In genomic region chr15:24527379-24527778, GRCm38 (mm10) we compare ENCODE assay signal across 16 mouse cellular contexts.
DNase-seq lines count a peak whose midpoint lies in the region; ATAC-seq and TF ChIP-seq lines count a peak whose summit lies in the region.
"Had no signal": no experiment of that assay in that cellular context is flagged by ENCODE, and none has a peak within 500 bp of the region (broad histone marks: within the 10 kb centered on the region; RNA-seq: fewer than 3 reads in every experiment).

No protein-coding gene starts in this region.

- no peaks in the 10 kb centered on the region for H3K36me3 ChIP-seq in E14TG2a.4 (ENCODE audit: insufficient read depth, low read length)
- no peaks in the 10 kb centered on the region for H3K36me3 ChIP-seq in heart, adult 2 months (ENCODE audit: control insufficient read depth, insufficient read depth, low read length)
- no peaks in the 10 kb centered on the region for H3K36me3 ChIP-seq in embryonic facial prominence, embryonic 10.5 days (replicated peaks)
- H3K36me3 ChIP-seq: heart, embryonic 13.5 days; limb, embryonic 15.5 days; lung, embryonic 15.5 days had no signal

- no peak overlapping the region for H3K9ac ChIP-seq in heart, adult 2 months (ENCODE audit: low read depth, low read length)
- H3K9ac ChIP-seq: heart, embryonic 13.5 days; limb, embryonic 15.5 days; lung, embryonic 15.5 days had no signal

- no peak for TF ChIP-seq POLR2A in heart, adult 2 months (IDR thresholded peaks at IDR 0.05; ENCODE audit: insufficient read depth, low read depth, low read length)

- H3K27me3 ChIP-seq in E14TG2a.4 (ENCODE audit: insufficient read depth, low read length): no peaks in the 10 kb centered on the region
- H3K27me3 ChIP-seq in heart, adult 2 months (ENCODE audit: control insufficient read depth, insufficient read depth, low read length): no peaks in the 10 kb centered on the region
- H3K27me3 ChIP-seq in embryonic facial prominence, embryonic 10.5 days (replicated peaks; ENCODE audit: low read depth, poor library complexity, severe bottlenecking): no peaks in the 10 kb centered on the region
- H3K27me3 ChIP-seq: heart, embryonic 13.5 days; limb, embryonic 15.5 days; lung, embryonic 15.5 days had no signal

- peak; percentile 49 for TF ChIP-seq CTCF in left cerebral cortex, adult 2 months (IDR thresholded peaks at IDR 0.05)
- 0 out of 2 replicates have a peak, but pooled peaks have one; percentile 9 for TF ChIP-seq CTCF in E14TG2a.4 (conservative IDR thresholded peaks at IDR 0.05; ENCODE audit: low read length)
- no peak for TF ChIP-seq CTCF in heart, adult 2 months (IDR thresholded peaks at IDR 0.05)

- ATAC-seq in cerebellum, adult (ENCODE audit: insufficient number of reproducible peaks, low FRiP score, low TSS enrichment): no peak
- ATAC-seq: forebrain, embryonic 16.5 days had no signal

- H3K27ac ChIP-seq in left cerebral cortex, adult 2 months: no peak overlapping the region
- H3K27ac ChIP-seq in heart, adult 2 months: no peak overlapping the region
- H3K27ac ChIP-seq in embryonic facial prominence, embryonic 10.5 days (replicated peaks): no peak overlapping the region
- H3K27ac ChIP-seq: heart, embryonic 13.5 days; limb, embryonic 15.5 days; lung, embryonic 15.5 days had no signal

- H3K4me1 ChIP-seq in E14TG2a.4 (replicated peaks; ENCODE audit: low read depth, low read length): no peaks in the 10 kb centered on the region
- no peaks in the 10 kb centered on the region for H3K4me1 ChIP-seq in heart, adult 2 months (ENCODE audit: control insufficient read depth, insufficient read depth, low read length)
- H3K4me1 ChIP-seq in embryonic facial prominence, embryonic 10.5 days: no peaks in the 10 kb centered on the region
- H3K4me1 ChIP-seq: heart, embryonic 13.5 days; limb, embryonic 15.5 days; lung, embryonic 15.5 days had no signal

- DNase-seq in cerebellum, adult 8-10 months: peak; percentile 2
- DNase-seq in left cerebral cortex, adult 2 months (ENCODE audit: extremely low spot score in 1 of 2, low spot score in 2 of 2): no peak
- no peak for DNase-seq in left cerebral cortex, adult 8-10 months (ENCODE audit: low spot score in 2 of 2)
- DNase-seq in embryo, embryonic 10.5 days (ENCODE audit: low spot score): peak; percentile 7
- DNase-seq in heart, adult 2 months: no peak
- DNase-seq in embryonic facial prominence, embryonic 10.5 days (ENCODE audit: low spot score): no peak
- DNase-seq: gastrocnemius, postnatal 25 days; kidney, adult 11 months; layer of hippocampus, postnatal 36 days; thymus, postnatal 25 days had no signal

- no peak for TF ChIP-seq EP300 in heart, adult 2 months (IDR thresholded peaks at IDR 0.05; ENCODE audit: insufficient read depth, low read depth, low read length)

- H3K9me3 ChIP-seq in E14TG2a.4 (ENCODE audit: low read length): peaks cover 29% of the 10 kb centered on the region
- H3K9me3 ChIP-seq in embryonic facial prominence, embryonic 10.5 days: no peaks in the 10 kb centered on the region
- H3K9me3 ChIP-seq: heart, embryonic 13.5 days; limb, embryonic 15.5 days; lung, embryonic 15.5 days had no signal

- H3K79me2 ChIP-seq in heart, adult 2 months (replicated peaks; ENCODE audit: control insufficient read depth, insufficient read depth, low read length): no peaks in the 10 kb centered on the region

- intact Hi-C loops in left cerebral cortex, adult 2 months (cut with DNase I): loop anchor here (5.0 kb wide), 1 partner anchor 1040 kb away; no protein-coding TSS in a partner anchor
- intact Hi-C loops in heart, adult 2 months (cut with DNase I): no loop called here

- H3K4me3 ChIP-seq in left cerebral cortex, adult 2 months: no peak overlapping the region
- H3K4me3 ChIP-seq in E14TG2a.4 (replicated peaks; ENCODE audit: low read length): no peak overlapping the region
- H3K4me3 ChIP-seq in heart, adult 2 months: no peak overlapping the region
- H3K4me3 ChIP-seq in embryonic facial prominence, embryonic 10.5 days: no peak overlapping the region
- H3K4me3 ChIP-seq: heart, embryonic 13.5 days; limb, embryonic 15.5 days; lung, embryonic 15.5 days had no signal

- whole genome bisulfite sequencing in heart, adult 2 months: 62% methylated on average over 5 of the region's 5 CpGs
- 75% methylated on average over 5 of the region's 5 CpGs for WGBS in embryonic facial prominence, embryonic 10.5 days

Comparison
In these comparisons a context has a peak if more than half of its experiments do, and no peak if none do; other contexts are left out.
1. DNase-seq: peak in cerebellum, adult 8-10 months (single experiment) and embryo, embryonic 10.5 days (single experiment); none in left cerebral cortex, adult 2 months (0 of 2), left cerebral cortex, adult 8-10 months (0 of 2), heart, adult 2 months (0 of 2) and embryonic facial prominence, embryonic 10.5 days (single experiment).